Mouse (Mus musculus) ES-E14 (cell line): ENCODE measurements around the gene Nphp1. TPM values are rescaled to one million over a fixed set of nuclear protein-coding genes. Genes with fewer than 3 reads are reported as not detected.

Experiments
- DNase-seq: peaks from one replicate; pipeline ENCODE4 v3.0.0-alpha.2; 2013; ENCODE audit warnings: low read depth, low spot score
- H3K27ac ChIP-seq: 2 replicates; pipeline ENCODE4 v1.5.1; 2012; ENCODE audit warnings: low read depth, mild to moderate bottlenecking, low read length, moderate library complexity, mixed read lengths; ENCODE audit not compliant: poor library complexity, insufficient read depth, severe bottlenecking
- H3K36me3 ChIP-seq: 2 replicates; pipeline ENCODE4 v1.6.1; 2012; ENCODE audit warnings: mild to moderate bottlenecking, low read length, moderate library complexity, mixed read lengths; ENCODE audit not compliant: control insufficient read depth, poor library complexity, insufficient read depth, severe bottlenecking
- H3K4me1 ChIP-seq, 2 experiments: fragments of 150-350 bp in 1 of 2; sonication (generic) in 1 of 2; 2 replicates each; pipeline ENCODE4 v1.6.1; 2012; ENCODE audit warnings: low read length in 2 of 2, mild to moderate bottlenecking in 1 of 2, mixed read lengths in 1 of 2; ENCODE audit not compliant: control insufficient read depth in 2 of 2, insufficient read depth in 2 of 2, poor library complexity in 1 of 2
- H3K4me3 ChIP-seq, 2 experiments: fragments of 150-350 bp in 1 of 2; sonication (generic) in 1 of 2; 2 replicates each; pipeline ENCODE4 v1.5.1; 2012; ENCODE audit warnings: low read length in 2 of 2, low read depth in 1 of 2, mild to moderate bottlenecking in 1 of 2, mixed read lengths in 1 of 2; ENCODE audit not compliant: insufficient read depth in 1 of 2, poor library complexity in 1 of 2, severe bottlenecking in 1 of 2
- H3K9ac ChIP-seq: 2 replicates; pipeline ENCODE4 v1.6.1; 2012; ENCODE audit warnings: low read depth, mild to moderate bottlenecking, low read length, mixed read lengths; ENCODE audit not compliant: poor library complexity, insufficient read depth, severe bottlenecking
- H3K9me3 ChIP-seq: fragments of 150-350 bp; sonication (generic); 2 replicates; pipeline ENCODE4 v1.6.1; 2012; ENCODE audit warnings: low read depth, mild to moderate bottlenecking, low read length; ENCODE audit not compliant: control insufficient read depth, insufficient read depth
- CHD2 ChIP-seq: IDR thresholded peaks from 2 replicates; pipeline ENCODE4 v1.6.1; 2014; ENCODE audit warnings: mild to moderate bottlenecking, low read depth, low read length, inconsistent platforms
- HCFC1 ChIP-seq: IDR thresholded peaks from 2 replicates; pipeline ENCODE4 v1.6.1; 2012; ENCODE audit warnings: low read length, inconsistent platforms, borderline replicate concordance; ENCODE audit not compliant: insufficient read depth
- MAFK ChIP-seq: IDR thresholded peaks from 2 replicates; pipeline ENCODE4 v1.6.1; 2014; ENCODE audit warnings: mild to moderate bottlenecking, low read depth, low read length, inconsistent platforms; ENCODE audit not compliant: insufficient read depth
- ZC3H11A ChIP-seq: IDR thresholded peaks from 2 replicates; pipeline ENCODE4 v1.6.1; 2012; ENCODE audit warnings: low read depth, mild to moderate bottlenecking, inconsistent platforms, low read length, borderline replicate concordance
- ZNF384 ChIP-seq: IDR thresholded peaks from 2 replicates; pipeline ENCODE4 v1.6.1; 2012; ENCODE audit warnings: low read depth, low read length, inconsistent platforms
- in situ Hi-C, 2 experiments: fragments of 600-800 bp; cut with MboI; formaldehyde crosslinking; loops; one replicate each; pipeline ENCODE4 v1.15.1; 2025; ENCODE audit warnings: low sequenced_read_pairs in 2 of 2, inconsistent platforms in 1 of 2; ENCODE audit not compliant: unreplicated experiment in 2 of 2
- total RNA-seq: library from RNA; depleted of rRNA; stranded (reverse); fragments of 300-350 nt; gene quantifications from 2 replicates; pipeline ENCODE4 v1.2.3, GENCODE M21; 2012

The Nphp1 gene
- total RNA-seq, 1 experiment, result 7.4 TPM

DNA sequence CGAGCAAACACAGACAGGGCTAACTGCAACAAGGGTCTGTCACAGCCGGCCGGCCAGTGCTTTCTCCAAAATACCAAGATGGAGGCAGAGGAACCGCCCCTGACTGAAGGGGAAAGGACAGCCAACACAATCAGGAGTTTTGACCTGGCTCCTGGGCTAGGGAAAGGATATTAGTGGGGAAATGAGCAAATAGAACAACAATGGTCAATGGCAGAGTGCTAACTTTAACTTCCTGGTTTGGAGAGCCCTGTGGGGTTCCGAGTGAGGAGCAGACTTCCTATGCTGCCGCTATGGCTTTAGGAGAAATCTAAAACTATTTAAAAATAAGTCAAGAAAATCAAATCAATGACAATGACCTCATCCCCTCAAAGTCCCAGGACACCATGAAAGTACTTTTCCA lies 60.6 kb downstream of the Nphp1 start:
- peaks cover 6 to 22% of the 10 kb centered on the region in 2 experiments; a peak in 3 of 4 replicates for H3K4me1 ChIP-seq
- no peak for DNase-seq
- in situ Hi-C loops, result no loop called here
- no peak overlapping the region for H3K27ac ChIP-seq
- TF ChIP-seq ZNF384 (no peak), MAFK (no peak), CHD2 (no peak), HCFC1 (no peak), ZC3H11A (no peak)
- H3K9me3 ChIP-seq, result no peaks in the 10 kb centered on the region
- no peak overlapping the region for H3K4me3 ChIP-seq
- H3K9ac ChIP-seq, result no peak overlapping the region
- no peaks in the 10 kb centered on the region for H3K36me3 ChIP-seq

DNA sequence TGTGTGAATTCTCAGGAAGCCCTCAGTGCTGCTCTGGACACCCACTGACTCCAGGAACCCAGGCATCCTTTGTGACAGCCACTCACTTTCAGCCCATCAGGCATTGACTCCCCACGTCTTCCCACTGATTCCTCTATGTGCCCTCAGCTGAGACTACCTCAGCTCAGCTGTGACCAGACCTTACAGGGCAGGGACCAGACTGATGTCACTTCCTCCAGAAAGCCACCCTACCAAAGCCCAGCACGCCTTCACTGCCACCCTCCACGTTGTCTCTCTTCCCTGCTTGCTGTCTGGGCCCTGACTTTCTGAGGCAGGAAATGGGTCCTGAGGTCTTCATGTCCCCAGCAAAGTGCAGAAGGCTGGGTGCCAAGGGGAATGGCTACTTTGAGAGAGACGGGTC lies 65.5 kb downstream of the Nphp1 start:
- Histone ChIP-seq H3K4me1 (peaks cover 0 to 3% of the 10 kb centered on the region in 2 experiments; a peak in 2 of 4 replicates), H3K4me3 (no peak overlapping the region), H3K9me3 (no peaks in the 10 kb centered on the region), H3K36me3 (no peaks in the 10 kb centered on the region), H3K27ac (no peak overlapping the region), H3K9ac (no peak overlapping the region)
- TF ChIP-seq ZNF384 (no peak), MAFK (no peak), ZC3H11A (no peak), HCFC1 (no peak), CHD2 (no peak)
- in situ Hi-C loops, result no loop called here
- DNase-seq, result no peak

DNA sequence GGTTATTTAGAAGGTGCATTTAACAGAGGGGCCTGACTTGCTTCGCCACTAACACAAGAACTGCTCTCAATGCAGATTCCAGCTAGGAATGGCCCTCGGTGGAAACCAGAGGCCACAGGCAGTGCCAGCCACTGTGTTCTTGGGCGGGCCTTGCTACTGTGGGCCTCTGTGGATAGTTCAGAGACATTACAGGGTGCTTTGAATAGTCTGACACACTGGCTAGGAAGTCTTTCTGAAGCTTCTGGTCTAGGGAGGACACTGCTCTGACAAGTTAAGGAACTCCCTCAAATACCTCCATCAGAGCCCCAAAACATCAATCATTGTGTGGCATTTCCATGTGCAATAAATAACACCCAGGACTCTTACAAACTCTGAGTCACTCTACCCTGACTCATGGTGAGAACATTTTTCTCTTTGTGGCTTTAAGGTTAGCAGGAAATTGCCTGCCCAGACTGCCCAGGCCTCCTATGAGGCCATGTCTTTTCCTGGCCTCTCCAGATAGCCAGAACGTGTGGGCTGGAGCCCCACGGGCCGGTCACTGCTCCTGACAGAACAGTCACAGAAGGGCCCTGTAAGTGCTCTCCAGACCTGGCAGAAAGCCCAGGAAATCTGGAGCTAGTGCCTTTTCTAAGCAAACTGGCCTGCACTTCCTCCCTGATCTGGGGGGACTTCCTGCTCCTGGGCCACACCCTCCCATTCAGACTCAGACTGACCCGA lies 66.4 kb downstream of the Nphp1 start:
- in situ Hi-C loops, result no loop called here
- no peaks in the 10 kb centered on the region for H3K9me3 ChIP-seq
- H3K9ac ChIP-seq, result no peak overlapping the region
- no peak overlapping the region for H3K27ac ChIP-seq
- no peak for DNase-seq
- no peaks in the 10 kb centered on the region for H3K36me3 ChIP-seq
- no peak overlapping the region for H3K4me3 ChIP-seq
- H3K4me1 ChIP-seq, result peaks cover 0 to 3% of the 10 kb centered on the region in 2 experiments; a peak in 2 of 4 replicates
- TF ChIP-seq MAFK (no peak), ZNF384 (no peak), ZC3H11A (no peak), HCFC1 (no peak), CHD2 (no peak)

DNA sequence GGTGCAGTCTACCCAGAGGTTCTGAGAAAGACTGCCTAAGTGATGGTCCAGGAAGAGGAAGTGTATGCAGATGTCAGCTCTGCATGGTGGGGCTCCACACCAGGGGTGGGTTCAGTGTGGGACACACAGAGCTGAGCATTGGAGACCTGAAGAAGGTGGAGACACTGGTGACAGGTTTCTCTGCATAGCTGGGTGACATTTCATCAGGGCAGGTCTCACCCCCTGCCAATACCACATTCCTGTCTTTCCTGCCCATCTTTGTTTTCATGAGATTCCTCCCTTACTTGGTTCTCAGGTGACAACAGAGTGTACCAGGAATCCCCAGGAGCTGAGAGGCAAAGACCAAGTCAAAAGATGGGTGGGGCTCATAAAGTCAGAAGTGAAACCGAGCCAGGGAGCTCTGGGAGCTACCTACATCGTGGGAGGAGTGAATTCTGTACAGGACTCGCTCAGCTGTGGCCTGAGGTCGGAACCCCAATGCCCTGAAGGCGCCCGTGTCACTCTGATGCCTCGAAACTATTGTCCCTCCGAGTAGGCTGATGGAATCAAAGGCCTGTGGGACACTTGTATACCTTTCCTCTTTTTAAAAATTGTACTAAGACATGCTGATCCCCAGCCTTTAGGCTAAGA lies 69.7 kb downstream of the Nphp1 start:
- TF ChIP-seq ZNF384, result no peak
- TF ChIP-seq CHD2, result no peak
- no peak for TF ChIP-seq MAFK
- no peak for TF ChIP-seq HCFC1
- TF ChIP-seq ZC3H11A, result no peak
- DNase-seq, result no peak
- Histone ChIP-seq H3K9ac (no peak overlapping the region), H3K4me3 (no peak overlapping the region), H3K36me3 (no peaks in the 10 kb centered on the region), H3K27ac (no peak overlapping the region), H3K4me1 (peaks cover 3 to 10% of the 10 kb centered on the region in 2 experiments; a peak in 3 of 4 replicates), H3K9me3 (no peaks in the 10 kb centered on the region)
- in situ Hi-C loops, result no loop called here

DNA sequence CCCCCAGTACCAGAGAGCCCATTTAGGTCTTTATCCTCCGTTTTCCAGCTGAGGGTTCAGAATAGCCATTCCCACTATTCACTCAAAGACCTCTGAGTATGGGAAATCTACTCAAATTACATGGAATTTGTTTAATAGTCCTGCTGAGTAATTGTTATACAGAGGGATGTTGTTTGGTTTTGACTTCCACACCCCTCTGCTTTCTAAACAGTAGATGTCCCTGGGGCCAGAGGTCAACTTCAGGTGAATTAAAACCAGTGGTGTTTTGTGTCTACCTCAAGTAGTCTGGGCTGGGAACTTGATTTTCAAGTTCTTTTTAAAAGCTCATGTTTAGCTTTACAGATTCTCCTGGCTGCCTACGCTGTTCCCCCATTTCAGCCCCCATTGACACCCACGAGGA lies 74.0 kb downstream of the Nphp1 start:
- peaks cover 3 to 12% of the 10 kb centered on the region in 2 experiments; a peak in 3 of 4 replicates for H3K4me1 ChIP-seq
- no peaks in the 10 kb centered on the region for H3K36me3 ChIP-seq
- TF ChIP-seq MAFK (no peak), ZC3H11A (no peak), ZNF384 (no peak), CHD2 (no peak), HCFC1 (no peak)
- no peak overlapping the region for H3K4me3 ChIP-seq
- no peak overlapping the region; the same call in 1 of the 2 replicates for H3K27ac ChIP-seq
- DNase-seq, result peak; percentile 40
- H3K9ac ChIP-seq, result no peak overlapping the region
- H3K9me3 ChIP-seq, result no peaks in the 10 kb centered on the region
- in situ Hi-C loops, result no loop called here
